Mouse (Mus musculus): ENCODE results near the gene Polrmt.
A peak's percentile ranks its signal among the peaks of the same experiment; 100 is the strongest.

DNA sequence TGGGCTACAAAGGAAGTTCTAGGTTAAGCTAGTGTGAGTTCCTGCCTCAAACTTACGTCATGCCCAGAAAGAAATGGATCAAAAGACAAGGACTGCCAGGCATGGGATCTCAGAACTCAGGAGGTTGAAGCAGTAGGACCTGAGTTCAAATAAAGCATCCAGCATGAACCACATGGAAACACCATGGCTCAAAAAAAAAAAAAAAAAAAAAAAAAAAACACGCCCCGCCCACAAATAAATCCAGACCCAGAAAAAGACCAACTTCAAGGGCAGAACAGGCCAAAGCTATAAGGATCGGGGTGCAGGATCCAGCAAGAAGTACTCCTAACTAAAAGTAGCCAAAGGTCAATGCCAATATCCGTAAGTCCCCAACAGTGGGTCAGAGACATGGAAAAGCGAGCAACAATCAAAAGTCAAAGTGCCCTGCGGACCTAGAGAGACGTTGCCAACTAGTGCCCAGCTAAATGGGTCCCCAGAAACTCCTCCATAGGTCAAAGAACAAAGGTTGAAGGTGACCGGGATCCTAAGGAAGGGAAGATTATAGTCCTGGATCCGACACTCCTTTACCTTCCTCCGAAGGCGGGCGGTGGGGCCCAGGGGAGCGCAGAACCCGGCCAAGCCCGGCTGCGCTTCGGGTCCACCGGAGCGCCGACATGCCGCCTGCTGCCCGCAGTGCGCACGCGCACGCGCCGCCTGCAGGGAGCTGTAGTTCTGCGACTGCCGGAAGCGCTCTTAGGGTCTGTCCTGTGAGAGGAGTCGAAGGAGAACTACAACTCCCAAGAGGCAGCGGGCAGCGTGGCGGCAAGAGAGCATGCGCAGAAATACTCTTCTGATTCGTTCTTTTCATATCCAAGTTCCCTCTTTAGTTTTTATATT lies at the start of gene Polrmt:
- TF ChIP-seq CHD2 (IDR thresholded peaks at IDR 0.05; ENCODE audit: low read depth, low read length) (no peak), HCFC1 (IDR thresholded peaks at IDR 0.05; ENCODE audit: borderline replicate concordance, insufficient read depth, low read length) (peak; percentile 99), ZNF384 (IDR thresholded peaks at IDR 0.05; ENCODE audit: low read depth, low read length) (peak; percentile 96)
